ENCODE assay signal across 8 mouse cellular contexts in the genomic region with DNA sequence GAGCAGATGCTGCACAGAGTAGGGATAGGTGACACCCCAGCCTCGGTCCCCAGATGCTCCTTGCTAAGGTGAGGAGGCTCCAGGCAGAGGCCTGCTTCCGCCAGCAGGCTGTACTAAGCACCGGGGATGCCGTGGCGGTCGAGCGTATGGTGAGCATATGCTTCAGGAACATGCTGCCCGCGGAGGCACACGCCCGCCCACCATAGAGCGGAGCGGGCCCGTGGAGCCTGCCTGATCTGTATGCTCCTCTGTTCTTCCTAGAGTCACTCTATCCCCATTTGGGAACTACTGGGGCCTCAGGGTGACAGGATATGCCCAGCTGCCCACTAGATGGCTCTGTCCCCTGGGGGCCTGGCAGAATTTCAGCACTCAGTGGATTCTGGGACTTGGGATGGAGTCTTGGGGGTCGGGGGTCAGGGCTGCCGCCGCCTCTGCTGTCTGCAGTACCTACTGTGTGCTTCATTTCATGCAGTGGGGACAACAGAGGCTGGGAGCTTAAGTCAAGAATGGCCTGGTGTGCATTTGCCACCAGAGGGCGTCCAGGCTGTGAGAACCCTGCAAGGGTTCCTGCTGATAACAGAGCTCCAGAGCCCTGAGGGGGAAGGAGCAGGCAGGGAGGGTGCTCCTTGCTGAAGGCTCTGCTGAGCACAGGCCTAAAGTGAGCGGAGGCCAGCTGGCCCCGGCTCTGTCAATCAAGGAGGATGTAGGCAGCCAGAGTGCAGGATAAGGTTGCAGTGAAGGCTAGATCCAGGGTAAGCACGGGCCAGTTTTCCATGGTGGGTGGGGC.
DNase-seq lines count a peak whose midpoint lies in the region; ATAC-seq and TF ChIP-seq lines count a peak whose summit lies in the region.

No protein-coding gene starts in this region.

- TF ChIP-seq CTCF in cortical plate, adult 2 months (IDR thresholded peaks at IDR 0.05; ENCODE audit: extremely low read depth, insufficient read depth, low read length), result peak; percentile 61

- WGBS in kidney, embryonic 16.5 days, result 46% methylated on average over 21 of the region's 21 CpGs
- WGBS in liver, embryonic 16.5 days (ENCODE audit: insufficient replicate concordance), result 48% methylated on average over 21 of the region's 21 CpGs

- TF ChIP-seq POLR2A in cortical plate, adult 2 months (IDR thresholded peaks at IDR 0.05; ENCODE audit: extremely low read depth, insufficient read depth, low read length), result no peak

- H3K4me2 ChIP-seq in kidney, embryonic 16.5 days (replicated peaks; ENCODE audit: low read depth, low read length), result no peak overlapping the region
- H3K4me2 ChIP-seq in liver, embryonic 16.5 days (ENCODE audit: low read depth, low read length), result no peak overlapping the region

- no peaks in the 10 kb centered on the region for H3K9me3 ChIP-seq in kidney, embryonic 16.5 days (ENCODE audit: low read length)
- no peaks in the 10 kb centered on the region for H3K9me3 ChIP-seq in liver, embryonic 16.5 days (replicated peaks; ENCODE audit: control insufficient read depth, low read length)

- peak; percentile 54 for ATAC-seq in granulocyte monocyte progenitor cell, adult 5-6 weeks (replicated peaks; ENCODE audit: poor library complexity, severe bottlenecking)
- ATAC-seq in kidney, embryonic 16.5 days (ENCODE audit: low FRiP score, low TSS enrichment), result 0 out of 2 replicates have a peak, but pooled peaks have one; percentile 21
- peak; percentile 52 for ATAC-seq in liver, embryonic 16.5 days (ENCODE audit: low read depth)

- peaks cover 22% of the 10 kb centered on the region for H3K4me1 ChIP-seq in cortical plate, adult 2 months (ENCODE audit: control insufficient read depth, insufficient read depth, low read length)
- H3K4me1 ChIP-seq in kidney, embryonic 16.5 days (ENCODE audit: insufficient read depth, low read length), result peaks cover 77% of the 10 kb centered on the region
- H3K4me1 ChIP-seq in liver, embryonic 16.5 days (ENCODE audit: control insufficient read depth, low read depth, low read length), result peaks cover 59% of the 10 kb centered on the region

- no peak overlapping the region for H3K9ac ChIP-seq in kidney, embryonic 16.5 days (replicated peaks; ENCODE audit: low read length)
- H3K9ac ChIP-seq in liver, embryonic 16.5 days (ENCODE audit: low read depth, low read length), result 0 out of 2 replicates have a peak overlapping the region, but pooled peaks have one; percentile 12

- DNase-seq in A20 (ENCODE audit: low read depth, low spot score), result peak; percentile 60
- DNase-seq in MN1 (ENCODE audit: low spot score), result peak; percentile 91
- peak; percentile 76 to 80 for DNase-seq in right cerebral cortex, postnatal 10 days (ENCODE audit: low spot score in 2 of 2)
- DNase-seq in urinary bladder, postnatal 4 days (ENCODE audit: low spot score in 2 of 2), result no peak

- H3K36me3 ChIP-seq in kidney, embryonic 16.5 days (ENCODE audit: insufficient read depth, low read length), result no peaks in the 10 kb centered on the region
- no peaks in the 10 kb centered on the region for H3K36me3 ChIP-seq in liver, embryonic 16.5 days (ENCODE audit: control insufficient read depth, insufficient read depth)

- H3K27me3 ChIP-seq in kidney, embryonic 16.5 days (ENCODE audit: insufficient read depth, low read length), result no peaks in the 10 kb centered on the region
- H3K27me3 ChIP-seq in liver, embryonic 16.5 days (ENCODE audit: control insufficient read depth, insufficient read depth, low read depth, low read length), result no peaks in the 10 kb centered on the region

- H3K4me3 ChIP-seq in cortical plate, adult 2 months (ENCODE audit: insufficient read depth, low read length), result no peak overlapping the region
- no peak overlapping the region for H3K4me3 ChIP-seq in kidney, embryonic 16.5 days (ENCODE audit: low read length)
- no peak overlapping the region for H3K4me3 ChIP-seq in liver, embryonic 16.5 days (ENCODE audit: low read depth, low read length)

- no peak overlapping the region for H3K27ac ChIP-seq in cortical plate, adult 2 months (ENCODE audit: insufficient read depth, low read length)
- H3K27ac ChIP-seq in kidney, embryonic 16.5 days (ENCODE audit: low read length), result no peak overlapping the region
- H3K27ac ChIP-seq in liver, embryonic 16.5 days (ENCODE audit: low read length), result peak overlapping the region; percentile 58

Comparison
In these comparisons a context has a peak if more than half of its experiments do, and no peak if none do; other contexts are left out.
1. DNase-seq: peak in A20 (single experiment), MN1 (single experiment) and right cerebral cortex, postnatal 10 days (2 of 2); none in urinary bladder, postnatal 4 days (0 of 2).
2. Peak in every context shown above with its lines, with median percentiles within 50 percentile points of each other: ATAC-seq.